Comparison of ENCODE assay signal across 8 mouse cellular contexts in the genomic region with DNA sequence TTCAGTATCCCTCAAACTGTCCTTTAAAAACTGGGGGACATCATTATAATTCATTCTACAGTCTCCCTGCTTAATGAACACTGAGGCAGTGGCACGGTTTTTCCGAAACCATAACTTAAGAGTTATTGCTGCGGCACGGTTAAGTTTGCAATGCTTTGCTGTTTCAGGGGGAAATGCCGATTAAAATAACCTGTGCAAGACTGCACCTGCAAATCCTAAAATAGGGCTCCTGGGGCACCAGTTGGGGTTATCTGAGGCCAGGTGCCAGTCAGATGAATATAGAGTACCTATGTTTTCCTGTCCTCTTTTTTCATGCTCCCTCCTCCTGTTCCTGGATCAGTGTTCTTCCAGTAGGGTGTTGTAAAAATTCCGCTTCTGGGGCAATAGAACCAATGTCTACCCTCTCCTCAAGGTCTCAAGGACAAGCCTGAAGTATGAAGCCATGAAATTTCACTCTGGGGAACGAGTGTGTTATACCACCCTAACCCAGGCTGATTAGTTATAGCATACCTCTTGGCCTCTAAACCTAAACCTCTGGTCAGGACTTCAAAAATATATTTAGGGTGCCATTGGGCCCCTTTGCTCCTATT. TPM values are rescaled to one million over a fixed set of nuclear protein-coding genes. Genes with fewer than 3 reads are reported as not detected.
DNase-seq lines count a peak whose midpoint lies in the region; ATAC-seq and TF ChIP-seq lines count a peak whose summit lies in the region.

No protein-coding gene starts in this region.

- DNase-seq in heart, postnatal 36 days, result no peak
- DNase-seq in right cerebral cortex, postnatal 25 days, result no peak
- no peak for DNase-seq in gastrocnemius, postnatal 36 days
- DNase-seq in cerebellum, postnatal 14 days, result no peak

- H3K27me3 ChIP-seq in heart, embryonic 14.5 days (ENCODE audit: control insufficient read depth, insufficient read depth, low read length), result no peaks in the 10 kb centered on the region
- H3K27me3 ChIP-seq in ES-Bruce4 (ENCODE audit: control insufficient read depth, insufficient read depth, low read length, poor library complexity, severe bottlenecking), result no peaks in the 10 kb centered on the region
- H3K27me3 ChIP-seq in hindbrain, embryonic 12.5 days, result no peaks in the 10 kb centered on the region; the same call in 1 of the 2 replicates
- no peaks in the 10 kb centered on the region for H3K27me3 ChIP-seq in midbrain, embryonic 12.5 days

- TF ChIP-seq CTCF in ES-Bruce4 (IDR thresholded peaks at IDR 0.05; ENCODE audit: low read depth, low read length), result no peak

- H3K9me3 ChIP-seq in heart, embryonic 14.5 days (ENCODE audit: control insufficient read depth, low read length), result no peaks in the 10 kb centered on the region
- no peaks in the 10 kb centered on the region for H3K9me3 ChIP-seq in ES-Bruce4 (replicated peaks; ENCODE audit: control insufficient read depth, insufficient read depth, low read length, poor library complexity, severe bottlenecking)
- H3K9me3 ChIP-seq in hindbrain, embryonic 12.5 days (replicated peaks), result no peaks in the 10 kb centered on the region
- no peaks in the 10 kb centered on the region for H3K9me3 ChIP-seq in midbrain, embryonic 12.5 days

- H3K36me3 ChIP-seq in heart, embryonic 14.5 days (ENCODE audit: control insufficient read depth, insufficient read depth, low read length), result no peaks in the 10 kb centered on the region; the same call in 1 of the 2 replicates
- peaks cover 6% of the 10 kb centered on the region for H3K36me3 ChIP-seq in ES-Bruce4 (ENCODE audit: control insufficient read depth, insufficient read depth, low read length, poor library complexity, severe bottlenecking)
- no peaks in the 10 kb centered on the region for H3K36me3 ChIP-seq in hindbrain, embryonic 12.5 days
- no peaks in the 10 kb centered on the region for H3K36me3 ChIP-seq in midbrain, embryonic 12.5 days

- intact Hi-C loops in heart, postnatal 36 days (cut with DNase I), result no loop called here
- intact Hi-C loops in gastrocnemius, postnatal 36 days (cut with DNase I), result no loop called here

- no peak for ATAC-seq in heart, embryonic 14.5 days (ENCODE audit: insufficient number of reproducible peaks, insufficient read depth, low FRiP score, low read depth)
- no peak for ATAC-seq in hindbrain, embryonic 12.5 days (ENCODE audit: low FRiP score)
- ATAC-seq in midbrain, embryonic 12.5 days (ENCODE audit: low FRiP score, low read depth), result no peak

- no peak overlapping the region for H3K27ac ChIP-seq in heart, embryonic 14.5 days (replicated peaks in 1 of 2; ENCODE audit: control insufficient read depth in 1 of 2, insufficient read depth in 1 of 2, low read depth in 2 of 2, low read length in 2 of 2)
- no peak overlapping the region for H3K27ac ChIP-seq in ES-Bruce4 (ENCODE audit: insufficient read depth, low read length)
- no peak overlapping the region for H3K27ac ChIP-seq in hindbrain, embryonic 12.5 days
- no peak overlapping the region for H3K27ac ChIP-seq in midbrain, embryonic 12.5 days (replicated peaks)

- H3K4me2 ChIP-seq in heart, embryonic 14.5 days (ENCODE audit: low read length), result peak overlapping the region; percentile 70
- peak overlapping the region; percentile 93 for H3K4me2 ChIP-seq in hindbrain, embryonic 12.5 days (replicated peaks)
- peak overlapping the region; percentile 81 for H3K4me2 ChIP-seq in midbrain, embryonic 12.5 days (replicated peaks)

- WGBS in heart, embryonic 14.5 days, result 63% methylated on average over 7 of the region's 7 CpGs
- 73% methylated on average over 7 of the region's 7 CpGs for WGBS in hindbrain, embryonic 12.5 days
- WGBS in midbrain, embryonic 12.5 days, result 71% methylated on average over 7 of the region's 7 CpGs

- no peak for TF ChIP-seq POLR2A in ES-Bruce4 (IDR thresholded peaks at IDR 0.05; ENCODE audit: insufficient read depth, low read length)

- H3K4me3 ChIP-seq in heart, embryonic 14.5 days (ENCODE audit: control insufficient read depth in 1 of 2, insufficient read depth in 1 of 2, low read depth in 1 of 2, low read length in 2 of 2), result peak overlapping the region; percentile 50 to 81; a peak in 3 of 4 replicates
- H3K4me3 ChIP-seq in ES-Bruce4 (ENCODE audit: low read depth, low read length), result no peak overlapping the region
- peak overlapping the region; percentile 69 for H3K4me3 ChIP-seq in hindbrain, embryonic 12.5 days
- peak overlapping the region; percentile 87 for H3K4me3 ChIP-seq in midbrain, embryonic 12.5 days

- no peak for TF ChIP-seq EP300 in ES-Bruce4 (IDR thresholded peaks at IDR 0.05; ENCODE audit: insufficient read depth, low read depth, low read length)

- peak overlapping the region; percentile 69 for H3K9ac ChIP-seq in heart, embryonic 14.5 days (ENCODE audit: low read length)
- H3K9ac ChIP-seq in ES-Bruce4 (ENCODE audit: low read depth, poor library complexity, severe bottlenecking), result peak overlapping the region; percentile 49
- peak overlapping the region; percentile 50 for H3K9ac ChIP-seq in hindbrain, embryonic 12.5 days
- H3K9ac ChIP-seq in midbrain, embryonic 12.5 days (replicated peaks), result peak overlapping the region; percentile 41; the same call in 1 of the 2 replicates

- H3K4me1 ChIP-seq in heart, embryonic 14.5 days (ENCODE audit: control insufficient read depth in 2 of 2, insufficient read depth in 2 of 2, low read length in 2 of 2), result peaks cover 5 to 16% of the 10 kb centered on the region in 2 experiments
- H3K4me1 ChIP-seq in ES-Bruce4 (ENCODE audit: control insufficient read depth, insufficient read depth, low read length), result peaks cover 1% of the 10 kb centered on the region
- H3K4me1 ChIP-seq in hindbrain, embryonic 12.5 days, result peaks cover 24% of the 10 kb centered on the region
- peaks cover 29% of the 10 kb centered on the region for H3K4me1 ChIP-seq in midbrain, embryonic 12.5 days

RNA-seq across cellular contexts. Expression of a gene that starts 0.9 kb away (rescaled TPM):
- 32.0 and 32.2 TPM in 2 replicates for polyA plus RNA-seq in heart, embryonic 14.5 days (2014; fragmentation: Nextera tagmentation; extraction: Ambion mirVana)
- 1 to 10 TPM; 2.7 to 3.2 TPM for total RNA-seq in heart, postnatal 36 days (2021)
- polyA plus RNA-seq in ES-Bruce4 (2011; ENCODE audit: insufficient read depth, insufficient read length, low read depth, missing spikeins), result 217 and 225 TPM in 2 replicates
- 36.0 and 37.0 TPM in 2 replicates for polyA plus RNA-seq in hindbrain, embryonic 12.5 days (2016; fragmentation: Nextera tagmentation; extraction: Ambion mirVana)
- polyA plus RNA-seq in midbrain, embryonic 12.5 days (2016; fragmentation: Nextera tagmentation; extraction: Ambion mirVana), result 50.9 and 54.9 TPM in 2 replicates
- 1 to 10 TPM; 1.3 to 2.6 TPM for total RNA-seq in gastrocnemius, postnatal 36 days (2021)
